Mouse (Mus musculus): ENCODE data around the gene Prl7c1. TPM values are rescaled to one million over a fixed set of nuclear protein-coding genes. Genes with fewer than 3 reads are reported as not detected.
"Not testable (repeated sequence)": the region's sequence is repeated elsewhere in the genome, so short reads cannot be mapped to it uniquely, and the experiment has no call there.

The Prl7c1 gene
- not detected in 2 replicates for polyA plus RNA-seq (2016; fragmentation: Nextera tagmentation; extraction: Ambion mirVana)

DNA sequence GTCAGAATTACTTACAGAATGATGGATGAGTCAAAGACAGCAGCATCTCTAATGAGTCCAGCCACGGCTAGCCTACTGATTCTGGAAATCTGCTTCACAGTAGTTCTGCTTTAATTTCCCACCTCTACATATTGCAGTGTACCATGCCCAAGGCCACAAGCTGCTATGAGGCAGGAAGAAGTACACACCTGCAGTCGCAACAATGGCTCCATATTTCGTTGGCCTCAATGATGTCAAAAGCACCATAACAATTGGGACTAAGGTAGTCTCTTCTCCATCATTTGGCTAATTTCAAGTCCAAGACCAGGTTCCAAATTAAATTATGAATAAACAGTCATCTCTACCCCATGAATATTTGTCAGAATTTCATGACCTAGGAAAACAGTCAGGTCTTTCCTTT lies at the start of gene Prl7c1:
Prl7c1 (minus strand) TSS at position 101 of the 400 bp plus-strand sequence.
- 88% methylated on average over 3 of the region's 3 CpGs for WGBS
- not testable (repeated sequence) for H3K4me3 ChIP-seq; H3K27ac ChIP-seq (replicated peaks); DNase-seq (ENCODE audit: low spot score); H3K9me3 ChIP-seq (replicated peaks); H3K27me3 ChIP-seq (ENCODE audit: low read depth, poor library complexity, severe bottlenecking); H3K36me3 ChIP-seq; H3K4me1 ChIP-seq

DNA sequence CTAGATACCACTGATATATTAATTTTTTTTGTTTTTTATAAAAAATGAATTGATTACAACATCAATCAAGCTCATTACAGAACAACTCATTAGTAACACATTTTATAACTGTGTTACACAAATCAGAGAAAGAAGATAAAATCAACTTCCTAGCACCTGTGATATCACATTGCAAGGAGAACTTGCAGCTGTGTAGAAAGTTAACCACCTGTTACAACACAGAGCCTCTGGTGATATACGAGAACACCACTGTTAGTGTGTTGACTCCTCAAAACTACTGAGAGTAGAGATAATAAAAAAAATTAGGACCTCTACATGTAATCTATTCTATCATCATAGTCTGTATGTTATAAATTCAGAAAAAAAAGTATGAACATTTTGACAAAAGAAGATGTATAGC lies 22.2 kb upstream of the Prl7c1 start:
- no peaks in the 10 kb centered on the region for H3K36me3 ChIP-seq
- no peaks in the 10 kb centered on the region for H3K27me3 ChIP-seq (ENCODE audit: low read depth, poor library complexity, severe bottlenecking)
- H3K9me3 ChIP-seq (replicated peaks): no peaks in the 10 kb centered on the region
- H3K4me1 ChIP-seq: no peaks in the 10 kb centered on the region
- H3K27ac ChIP-seq (replicated peaks): no peak overlapping the region
- 86% methylated on average over 1 of the region's 1 CpGs for WGBS
- no peak for DNase-seq (ENCODE audit: low spot score)
- H3K4me3 ChIP-seq: no peak overlapping the region

DNA sequence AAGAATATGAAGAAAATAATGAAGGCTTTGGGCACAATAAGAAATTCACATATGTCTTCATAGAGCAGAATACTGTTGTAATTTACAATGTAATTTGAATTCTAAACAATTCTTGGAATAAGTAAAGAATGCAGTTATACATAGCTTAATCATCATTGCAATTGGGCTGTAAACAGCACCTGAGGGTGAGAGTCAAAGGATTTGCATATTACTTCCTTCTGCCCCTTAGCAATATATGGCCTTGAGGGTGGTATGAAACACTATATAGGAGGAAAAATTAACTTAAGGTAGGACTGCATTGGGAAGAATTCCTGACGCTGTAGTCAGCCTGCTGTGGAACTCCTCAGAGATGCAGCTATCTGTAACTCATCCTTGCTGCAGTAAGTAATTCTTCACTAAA lies 20.8 kb upstream of the Prl7c1 start, which contains the start of gene Prl2a1:
Prl2a1 (plus strand) TSS at position 301 of the 400 bp plus-strand sequence.
- WGBS: 94% methylated on average over 1 of the region's 1 CpGs
- DNase-seq (ENCODE audit: low spot score): no peak
- no peaks in the 10 kb centered on the region for H3K4me1 ChIP-seq
- no peak within 1 kb of the TSS for H3K27ac ChIP-seq (replicated peaks)
- no peaks in the 10 kb centered on the region for H3K36me3 ChIP-seq
- no peaks in the 10 kb centered on the region for H3K9me3 ChIP-seq (replicated peaks)
- H3K4me3 ChIP-seq: no peak within 1 kb of the TSS
- no peaks in the 10 kb centered on the region for H3K27me3 ChIP-seq (ENCODE audit: low read depth, poor library complexity, severe bottlenecking)

DNA sequence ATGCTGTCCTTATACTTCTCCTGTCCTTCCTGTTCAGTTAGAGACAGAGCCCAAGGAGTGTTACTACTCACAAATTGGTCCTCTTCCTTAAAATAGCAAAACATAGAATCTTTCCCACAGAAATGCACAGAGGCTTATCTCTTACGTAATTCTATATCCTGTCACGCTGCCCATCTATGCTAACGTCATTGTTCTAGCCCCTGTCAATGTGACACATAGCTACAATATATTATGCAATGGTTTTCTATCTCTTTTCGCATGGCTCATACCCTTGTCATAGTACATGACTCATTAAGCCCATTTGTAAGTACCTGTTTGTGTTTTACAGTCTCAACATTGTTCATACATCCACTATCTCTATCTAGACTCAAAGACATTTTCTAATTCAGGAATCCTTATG lies 18.7 kb upstream of the Prl7c1 start:
- DNase-seq (ENCODE audit: low spot score): no peak
- 90% methylated on average over 4 of the region's 4 CpGs for WGBS

DNA sequence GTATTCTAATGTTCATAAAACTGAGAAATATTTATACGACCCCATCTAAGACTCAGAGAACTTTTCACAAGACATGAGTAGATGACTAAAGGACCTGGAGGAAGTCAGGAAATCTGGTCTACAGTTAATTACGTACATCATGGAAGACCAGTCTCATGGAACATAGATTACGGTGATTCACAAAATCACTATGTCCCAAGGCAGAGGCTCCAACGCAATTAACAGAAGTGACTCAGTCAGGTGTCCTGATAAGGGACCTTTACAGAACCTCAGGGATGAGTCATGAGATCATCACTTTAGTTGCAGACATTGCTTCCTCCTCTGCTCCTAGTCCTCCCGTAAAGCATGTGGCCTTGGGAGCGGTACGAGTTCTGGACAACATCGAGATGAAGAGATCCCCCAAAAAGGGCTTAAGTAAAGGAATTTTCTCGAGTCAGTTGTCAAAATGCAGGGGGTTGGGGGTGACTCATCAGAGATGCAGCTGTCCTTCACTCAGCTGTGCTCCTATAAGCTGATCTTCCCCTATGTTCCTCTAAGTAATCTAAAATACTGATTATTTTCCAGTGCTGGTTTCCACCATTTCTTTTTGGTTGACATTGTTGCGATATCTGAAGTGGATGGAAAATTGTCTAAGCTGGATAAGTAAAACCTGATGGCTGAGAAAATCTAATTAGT lies 46.0 kb downstream of the Prl7c1 start:
- no peak for DNase-seq (ENCODE audit: low spot score)
- Histone ChIP-seq H3K36me3 (no peaks in the 10 kb centered on the region), H3K4me1 (no peaks in the 10 kb centered on the region)

More for the DNA sequence above, 18.7 kb upstream of the Prl7c1 start:
- Histone ChIP-seq H3K4me1 (no peaks in the 10 kb centered on the region), H3K27ac (replicated peaks) (no peak overlapping the region), H3K4me3 (no peak overlapping the region), H3K27me3 (ENCODE audit: low read depth, poor library complexity, severe bottlenecking) (no peaks in the 10 kb centered on the region), H3K36me3 (no peaks in the 10 kb centered on the region), H3K9me3 (replicated peaks) (no peaks in the 10 kb centered on the region)

DNA sequence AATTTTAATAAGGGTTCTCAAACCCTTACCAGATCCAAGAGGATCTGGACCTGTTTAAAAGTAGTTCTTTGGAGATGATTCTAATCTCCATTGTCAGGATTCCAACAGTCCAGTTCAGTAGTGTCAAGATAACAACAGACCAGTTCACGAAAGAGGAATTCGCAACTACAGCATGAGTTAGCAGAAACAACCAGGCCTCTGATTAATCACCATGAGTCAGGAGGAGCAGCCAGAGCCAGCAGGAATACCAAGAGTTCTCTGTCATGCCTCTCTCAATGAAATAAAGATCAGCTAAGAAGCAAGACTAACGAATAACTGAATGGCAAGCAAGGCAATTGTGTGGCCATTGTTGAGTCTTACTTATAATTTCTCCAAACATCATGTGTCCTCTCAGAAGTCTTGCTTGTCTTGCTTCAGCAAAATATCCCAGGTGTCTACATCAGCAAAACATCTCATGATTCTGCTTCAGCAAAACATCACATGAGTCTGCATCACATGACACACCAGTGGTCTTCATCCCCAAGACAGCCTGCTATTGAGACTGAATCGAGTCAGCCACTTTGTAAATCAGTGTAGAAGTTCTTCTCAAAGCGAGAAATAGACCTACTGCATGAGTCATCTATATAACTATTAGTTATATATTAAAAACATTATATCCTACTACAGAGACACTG lies 50.2 kb downstream of the Prl7c1 start:
- H3K9me3 ChIP-seq (replicated peaks); H3K27ac ChIP-seq (replicated peaks); H3K27me3 ChIP-seq (ENCODE audit: low read depth, poor library complexity, severe bottlenecking); H3K4me3 ChIP-seq; H3K4me1 ChIP-seq; DNase-seq (ENCODE audit: low spot score); H3K36me3 ChIP-seq: not testable (repeated sequence)
- WGBS: 88% methylated on average over 5 of the region's 5 CpGs

More for the DNA sequence above, 46.0 kb downstream of the Prl7c1 start:
- Histone ChIP-seq H3K4me3 (no peak overlapping the region), H3K27ac (replicated peaks) (no peak overlapping the region), H3K9me3 (replicated peaks) (no peaks in the 10 kb centered on the region), H3K27me3 (ENCODE audit: low read depth, poor library complexity, severe bottlenecking) (no peaks in the 10 kb centered on the region)
- WGBS: 94% methylated on average over 10 of the region's 10 CpGs

DNA sequence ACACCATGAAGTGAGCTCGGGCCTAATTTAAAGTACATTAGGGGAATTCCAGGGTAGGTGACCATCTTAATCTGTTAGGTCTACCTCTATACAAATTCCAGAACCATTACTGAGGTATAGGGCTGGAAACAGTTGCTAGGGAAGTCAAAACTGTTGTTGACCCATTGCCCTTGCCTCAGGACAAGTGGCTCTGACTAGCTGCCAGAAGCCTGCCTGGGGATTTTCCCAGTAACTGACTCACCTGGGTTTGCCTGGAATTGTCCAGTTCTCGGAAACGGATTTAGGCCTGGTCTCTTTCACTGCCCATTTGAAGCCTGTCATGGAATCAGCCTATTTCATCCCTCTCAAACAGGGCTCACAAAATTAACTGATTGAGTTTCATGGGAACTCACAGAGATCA lies 55.5 kb downstream of the Prl7c1 start:
- not testable (repeated sequence) for H3K4me1 ChIP-seq; H3K27ac ChIP-seq (replicated peaks); H3K4me3 ChIP-seq; H3K36me3 ChIP-seq; DNase-seq (ENCODE audit: low spot score); H3K9me3 ChIP-seq (replicated peaks); H3K27me3 ChIP-seq (ENCODE audit: low read depth, poor library complexity, severe bottlenecking)
- 91% methylated on average over 3 of the region's 3 CpGs for WGBS

Other genes with a start within 250 kb of the Prl7c1 start
- not detected in 2 replicates for gene Prl8a9, start 216.2 kb downstream of the Prl7c1 start, polyA plus RNA-seq (2016; fragmentation: Nextera tagmentation; extraction: Ambion mirVana)
- not detected in 2 replicates for gene Prl8a1, start 198.6 kb downstream of the Prl7c1 start, polyA plus RNA-seq (2016; fragmentation: Nextera tagmentation; extraction: Ambion mirVana)
- gene Prl7b1, start 170.2 kb downstream of the Prl7c1 start, polyA plus RNA-seq (2016; fragmentation: Nextera tagmentation; extraction: Ambion mirVana): not detected in 2 replicates
- gene Prl7a1, start 138.3 kb downstream of the Prl7c1 start, polyA plus RNA-seq (2016; fragmentation: Nextera tagmentation; extraction: Ambion mirVana): not detected in 2 replicates
- gene Prl7a2, start 112.8 kb downstream of the Prl7c1 start, polyA plus RNA-seq (2016; fragmentation: Nextera tagmentation; extraction: Ambion mirVana): not detected in 2 replicates
- gene Prl7d1, start 64.1 kb downstream of the Prl7c1 start, polyA plus RNA-seq (2016; fragmentation: Nextera tagmentation; extraction: Ambion mirVana): not detected in 2 replicates
- gene Prl2a1, start 20.9 kb upstream of the Prl7c1 start, polyA plus RNA-seq (2016; fragmentation: Nextera tagmentation; extraction: Ambion mirVana): not detected in 2 replicates
- not detected in 2 replicates for gene Prl2c1, start 68.5 kb upstream of the Prl7c1 start, polyA plus RNA-seq (2016; fragmentation: Nextera tagmentation; extraction: Ambion mirVana)
- not detected in 2 replicates for gene Prl4a1, start 235.4 kb upstream of the Prl7c1 start, polyA plus RNA-seq (2016; fragmentation: Nextera tagmentation; extraction: Ambion mirVana)

Data from midbrain, embryonic 10.5 days (tissue).